Mouse (Mus musculus) left cerebral cortex, postnatal 10 days (tissue): ENCODE measurements around the gene Junb. TPM values are rescaled to one million over a fixed set of nuclear protein-coding genes. Genes with fewer than 3 reads are reported as not detected.

Source experiments
- DNase-seq, 2 experiments: peaks; one replicate each; pipeline ENCODE4 v3.0.0; 2021 to 2022; ENCODE audit warnings: low spot score in 2 of 2, mixed read lengths in 1 of 2; ENCODE audit errors: extremely low spot score in 1 of 2
- intact Hi-C: fragments of 180-260 bp; cut with DNase I; formaldehyde crosslinking; loops from one replicate; pipeline ENCODE4 v1.15.1; 2025
- total RNA-seq, 2 experiments: library from RNA; stranded (reverse); gene quantifications; 2 replicates each; pipeline ENCODE4 v1.2.3; 2021

Junb gene
- total RNA-seq, 2 experiments from 2014 or later = 29.9 to 33.0 TPM

DNA sequence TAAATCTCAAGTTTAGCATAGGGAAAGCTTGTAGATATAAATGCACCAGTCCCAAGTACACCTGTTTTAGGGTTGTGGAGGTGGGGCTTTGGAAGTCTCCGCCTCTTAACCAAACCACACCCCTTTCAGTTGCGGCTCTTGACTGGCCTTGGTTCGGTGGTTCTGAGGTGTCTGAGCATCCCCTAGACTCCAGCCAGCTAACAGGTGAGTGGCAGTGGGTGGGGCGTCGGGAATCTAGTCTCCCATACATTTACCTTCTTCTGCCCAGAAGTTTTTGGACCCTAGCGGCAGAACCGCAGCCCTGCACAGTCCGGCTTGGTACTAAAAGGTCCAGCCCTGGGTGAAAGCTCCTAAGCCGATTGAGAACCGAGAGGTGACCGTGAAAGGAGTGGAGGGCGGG lies 28.8 kb downstream of the Junb start:
- intact Hi-C loops = no loop called here

DNA sequence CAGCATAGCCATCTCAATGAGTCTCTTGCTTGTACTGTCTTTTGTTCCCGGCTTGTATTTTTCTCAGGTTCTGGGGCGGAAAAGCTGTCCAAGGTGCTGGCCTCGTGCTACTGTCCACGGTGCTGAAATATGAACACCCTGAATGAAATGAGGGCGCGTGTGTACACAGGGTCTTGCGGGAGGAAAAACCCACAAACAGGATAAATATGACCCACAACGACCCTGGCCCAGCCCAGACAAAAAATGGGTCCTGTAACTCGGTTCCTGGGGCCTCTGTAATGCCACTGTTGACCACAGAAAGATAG lies 31.3 kb downstream of the Junb start:
- DNase-seq = no peak
- intact Hi-C loops = no loop called here

More for the DNA sequence above, 28.8 kb downstream of the Junb start:
- no peak for DNase-seq

DNA sequence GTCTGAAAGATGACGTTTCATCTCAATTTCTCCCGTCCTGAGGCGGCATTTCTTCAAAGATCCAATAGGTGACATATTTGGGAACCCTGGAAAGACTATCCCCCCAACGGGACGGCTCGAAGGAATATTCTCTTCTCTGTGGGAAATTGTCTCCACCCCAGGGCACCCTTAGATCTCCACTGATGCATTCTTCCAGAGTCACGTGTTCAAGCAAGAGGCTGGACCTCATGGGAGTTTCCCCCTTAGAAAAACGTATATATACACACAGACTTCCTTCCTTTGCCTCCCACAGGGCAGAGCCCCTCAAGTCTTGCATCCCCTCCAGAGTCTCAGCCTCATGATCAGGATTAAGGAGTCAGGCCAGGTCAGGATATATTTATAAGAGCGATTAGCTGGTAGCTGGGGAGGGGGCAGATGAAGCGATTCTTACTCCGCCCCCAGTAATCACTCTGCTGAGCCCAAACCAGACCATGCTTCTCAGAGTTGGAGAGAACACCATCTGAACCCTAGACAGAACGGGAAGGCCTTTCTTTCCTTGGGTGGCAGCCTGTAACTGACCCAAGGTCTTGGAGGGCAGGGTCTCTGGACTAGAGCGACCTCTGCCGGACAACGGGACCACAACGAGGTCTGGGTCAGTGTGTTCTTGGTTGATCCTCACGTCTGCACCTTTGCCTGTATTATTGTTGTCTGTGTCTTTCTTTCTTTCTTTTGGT lies 31.8 kb downstream of the Junb start, which contains the start of gene Rtbdn:
Gene Rtbdn (plus strand): TSS at position 464 of the 713 bp plus-strand sequence.
- DNase-seq = peak in 1 of 2 experiments; percentile 44
- intact Hi-C loops = no loop called here

DNA sequence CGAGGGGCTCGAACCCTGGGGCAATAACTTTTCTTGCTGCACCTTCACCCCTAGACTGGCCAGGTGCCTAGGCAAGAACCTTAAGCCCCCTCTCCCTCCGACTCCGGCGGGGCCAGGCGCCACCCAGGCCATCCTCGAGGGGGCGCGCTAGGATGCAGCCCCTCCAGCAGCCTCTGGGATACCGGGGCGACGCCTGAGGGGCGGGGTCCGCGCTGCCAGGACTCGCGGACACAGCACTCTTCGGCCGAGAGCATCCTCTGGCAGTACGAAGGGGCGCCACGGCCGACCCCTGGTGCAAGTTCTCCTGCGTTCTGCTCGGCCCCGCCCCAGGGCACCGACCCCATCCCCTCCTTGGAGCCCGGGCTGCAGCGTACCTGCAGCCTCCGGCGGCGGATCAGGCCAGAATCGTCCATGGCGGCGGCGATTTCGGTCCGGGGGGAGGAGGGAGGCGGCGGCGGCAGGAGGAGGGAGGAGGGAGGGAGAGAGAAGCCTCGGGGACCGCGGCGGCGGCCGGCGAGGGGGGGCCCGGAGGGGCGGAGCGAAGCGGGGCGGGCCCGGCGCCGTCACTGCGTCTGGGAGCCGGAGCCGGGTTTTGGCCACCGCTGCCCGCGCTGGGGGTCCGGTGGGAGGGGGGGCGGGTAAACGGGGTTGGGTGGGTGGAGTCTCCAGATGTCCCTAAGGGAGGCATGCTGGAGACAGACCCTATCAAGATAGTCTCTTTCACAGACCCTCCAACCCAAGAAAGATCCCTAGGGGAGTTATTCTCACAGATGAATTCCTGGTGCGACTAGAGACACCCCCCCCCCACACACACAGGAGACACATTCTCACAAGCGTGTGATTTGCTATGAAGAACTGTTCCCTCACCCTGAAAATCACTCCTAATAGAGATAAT lies 32.6 kb downstream of the Junb start:
- intact Hi-C loops = no loop called here
- DNase-seq = peak in 1 of 2 experiments; percentile 76

DNA sequence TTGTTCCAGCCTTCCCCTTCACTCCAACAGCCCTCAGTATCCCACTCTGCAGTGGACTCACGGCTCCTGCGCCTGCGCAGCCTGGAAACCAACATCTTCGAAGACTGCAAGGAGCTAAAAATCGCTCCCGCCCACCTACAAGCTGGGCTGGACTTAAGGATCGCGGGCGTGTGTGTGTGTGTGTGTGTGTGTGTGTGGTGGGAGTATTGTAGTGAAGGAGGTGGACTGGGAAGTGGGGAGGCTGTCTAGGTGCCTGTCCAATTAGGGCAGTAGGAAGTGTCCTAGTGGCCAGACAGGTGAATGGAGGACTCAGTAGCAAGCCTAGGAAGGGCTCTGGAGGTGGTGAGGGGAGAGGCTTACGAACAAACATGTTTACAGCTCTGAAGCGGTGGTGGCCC lies 33.3 kb downstream of the Junb start:
- DNase-seq = peak; percentile 80 to 83
- intact Hi-C loops = no loop called here

DNA sequence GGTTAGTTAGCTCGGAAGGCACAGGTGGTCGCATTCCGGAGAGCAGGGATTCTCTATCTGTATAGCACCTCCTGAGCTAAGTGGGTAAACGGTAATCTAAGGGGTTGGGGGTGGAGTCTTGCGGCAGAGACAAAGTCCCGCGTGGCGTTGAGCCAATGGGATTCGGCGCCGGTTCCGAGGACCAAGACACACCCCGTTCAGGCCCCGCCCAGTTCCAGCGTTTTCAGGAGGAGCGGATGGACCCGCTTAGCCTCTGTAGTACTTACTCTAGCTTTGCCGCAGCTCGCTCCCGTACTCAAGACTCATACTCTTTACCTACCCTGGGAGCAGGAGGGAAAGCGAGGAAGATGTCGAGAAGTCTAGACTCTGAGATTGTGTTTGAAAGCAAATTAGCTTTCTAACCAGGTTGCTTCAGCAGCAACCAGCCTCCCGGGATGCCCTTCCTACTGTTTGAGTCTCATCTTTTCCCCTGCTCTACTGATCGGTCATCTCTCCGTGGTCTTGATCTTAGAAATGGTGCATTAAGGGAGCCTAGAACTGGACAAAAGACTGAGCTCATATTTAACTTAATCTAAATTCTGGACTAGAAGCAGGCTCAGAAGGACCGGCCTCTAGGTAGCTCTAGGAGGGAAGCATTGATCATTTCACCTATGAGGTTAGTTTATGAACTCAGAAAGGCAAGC lies 33.9 kb downstream of the Junb start:
- DNase-seq = peak; percentile 72 to 89
- intact Hi-C loops = no loop called here

DNA sequence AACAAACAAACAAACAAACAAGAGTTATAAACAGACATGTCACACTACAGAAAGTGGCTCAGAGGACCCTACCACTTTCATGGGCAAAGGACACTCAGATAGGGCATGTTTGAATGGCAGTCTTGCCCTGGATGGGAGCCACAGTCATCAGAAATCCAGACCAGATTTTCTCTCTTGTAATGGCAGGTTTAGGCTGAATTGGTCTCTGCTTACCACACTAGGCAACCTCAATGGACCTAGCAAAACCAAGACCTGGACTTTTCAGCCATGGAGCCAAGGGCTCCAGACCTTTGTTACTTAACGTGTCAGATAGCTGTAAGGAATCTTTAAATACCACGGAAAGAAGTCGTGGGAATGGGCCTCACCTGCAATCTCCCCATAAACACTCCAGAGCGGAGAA lies 34.8 kb downstream of the Junb start:
- intact Hi-C loops = no loop called here
- DNase-seq = no peak

DNA sequence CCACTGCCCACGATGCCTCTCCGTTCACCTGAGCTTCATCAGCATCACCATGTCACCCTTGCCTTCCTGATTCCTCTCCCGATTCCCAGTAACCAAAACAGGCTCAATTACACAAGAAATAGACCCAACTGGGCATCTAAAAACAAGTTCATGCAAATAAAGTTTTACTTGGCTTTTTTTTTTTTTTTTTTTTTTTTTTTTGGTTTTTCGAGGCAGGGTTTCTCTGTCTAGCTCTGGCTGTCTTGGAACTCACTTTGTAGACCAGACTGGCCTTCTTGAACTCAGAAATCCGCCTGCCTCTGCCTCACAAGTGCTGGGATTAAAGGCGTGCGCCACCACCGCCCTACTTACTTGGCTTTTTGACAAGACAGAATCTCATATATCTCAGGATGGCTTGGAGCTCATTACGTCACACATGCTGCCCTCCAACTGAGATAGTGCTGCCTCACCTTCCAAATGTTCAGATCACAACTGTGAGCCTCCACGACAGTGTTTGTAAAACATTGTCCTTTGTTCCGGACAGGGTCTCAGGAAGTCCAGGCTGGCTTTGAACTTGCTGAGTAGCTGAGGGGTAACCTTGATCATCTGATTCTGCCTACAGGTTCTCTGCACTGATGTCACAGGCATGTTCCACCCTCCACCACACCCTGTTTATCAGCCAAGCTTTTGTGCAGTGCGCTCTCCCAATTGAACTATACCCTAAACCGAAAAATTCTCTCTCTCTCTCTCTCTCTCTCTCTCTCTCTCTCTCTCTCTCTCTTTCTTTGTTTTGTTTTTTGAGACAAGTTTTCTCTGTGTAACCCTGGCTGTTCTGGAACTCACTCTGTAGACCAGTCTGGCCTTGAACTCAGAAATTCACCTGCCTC lies 40.7 kb downstream of the Junb start:
- intact Hi-C loops = no loop called here
- DNase-seq = no peak

DNA sequence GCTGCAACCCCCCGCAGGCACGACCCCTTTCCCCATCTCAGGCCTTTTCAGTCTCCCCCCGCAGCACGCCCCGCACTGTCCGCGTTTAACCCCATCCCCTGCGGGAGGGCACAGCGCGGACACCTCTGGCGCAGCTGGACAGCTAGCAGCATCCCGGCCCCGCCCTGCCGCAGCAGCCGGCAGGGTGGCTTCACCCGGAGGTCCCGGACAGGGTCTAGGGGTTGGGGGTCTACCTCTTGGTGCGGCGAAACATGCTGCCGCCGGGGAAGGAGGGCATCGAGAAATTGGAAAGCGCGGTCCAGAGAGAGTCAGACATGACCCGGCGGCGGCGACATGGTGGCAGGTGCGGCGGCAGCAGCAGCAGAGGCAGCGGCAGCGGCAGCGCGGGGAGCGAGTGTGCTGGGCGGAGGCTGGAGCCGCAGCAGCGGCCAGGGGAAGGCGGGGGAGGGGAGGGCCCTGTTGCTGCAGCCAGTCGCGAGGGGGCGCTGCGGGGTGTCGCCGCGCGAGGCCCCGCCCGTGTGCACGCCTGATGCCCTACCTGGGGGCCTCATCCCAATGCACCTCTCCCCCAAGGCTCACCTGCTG lies 41.5 kb downstream of the Junb start, which contains the start of gene Mast1:
Gene Mast1 (minus strand): TSS at position 398 of the 585 bp plus-strand sequence.
- DNase-seq = peak; percentile 56 to 87
- intact Hi-C loops = no loop called here

DNA sequence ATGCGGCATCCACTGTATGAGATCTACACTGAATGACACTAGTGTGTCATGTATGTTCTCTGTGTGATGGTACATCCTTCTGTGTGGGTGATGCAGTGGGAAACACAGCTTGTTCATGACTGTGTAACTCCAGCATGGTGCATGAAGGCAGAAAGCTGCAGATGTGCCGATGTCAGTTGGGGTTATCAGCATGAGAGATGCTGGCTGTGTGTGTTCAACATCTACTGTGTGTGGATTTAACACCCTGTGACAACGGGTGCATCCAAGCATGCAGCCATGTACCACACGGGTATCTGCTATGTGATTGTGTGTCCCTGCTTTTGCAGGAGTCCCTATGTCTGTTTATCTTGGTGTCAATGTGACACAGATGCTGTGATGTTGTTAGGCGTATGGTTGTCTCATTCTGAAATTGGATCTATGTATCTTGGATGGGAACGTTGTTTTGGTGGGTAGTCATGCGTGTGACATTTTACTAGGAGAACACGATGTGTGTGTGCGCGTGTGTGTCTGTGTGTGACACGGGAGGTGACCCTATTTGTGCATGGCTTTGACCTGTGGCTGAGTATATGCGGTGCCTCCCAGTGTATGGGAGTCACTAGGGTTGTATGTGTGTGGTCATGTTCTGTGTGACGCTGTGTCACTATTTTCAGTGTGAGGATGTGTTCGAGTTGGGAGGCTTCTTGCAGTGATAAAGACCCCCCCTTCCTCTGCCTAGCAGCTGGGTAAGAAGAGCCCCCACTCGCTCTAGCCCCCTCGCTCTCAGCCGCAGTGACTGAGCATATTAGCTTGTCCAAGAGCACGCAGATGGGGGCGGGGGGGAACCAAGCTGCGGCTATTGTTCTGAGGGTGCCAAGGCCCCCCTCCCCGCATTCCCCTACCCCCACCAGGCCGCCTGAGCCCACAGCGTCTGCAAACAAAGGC lies 42.2 kb downstream of the Junb start:
- DNase-seq = peak in 1 of 2 experiments; percentile 55
- intact Hi-C loops = no loop called here

DNA sequence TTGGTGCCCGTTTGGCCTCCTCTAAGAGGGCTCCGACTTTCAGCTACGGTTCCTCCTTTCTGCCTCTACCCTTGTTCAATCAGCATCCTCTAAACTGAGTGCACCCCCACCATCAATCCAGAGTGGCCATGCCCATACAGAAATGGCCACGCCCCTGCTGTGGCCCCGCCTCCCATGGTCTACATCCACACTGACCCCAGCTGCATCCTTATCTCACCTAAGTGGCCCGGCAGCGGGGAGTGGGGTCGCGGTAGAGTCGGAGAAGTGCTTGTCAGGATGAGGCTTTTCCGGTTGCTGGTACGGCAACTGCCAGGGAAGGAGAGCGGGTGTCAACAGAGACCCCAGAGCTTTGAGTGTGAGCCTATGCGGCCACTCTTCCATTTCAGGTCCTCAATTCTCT lies 43.0 kb downstream of the Junb start:
- peak in 1 of 2 experiments; percentile 43 for DNase-seq
- intact Hi-C loops = no loop called here

DNA sequence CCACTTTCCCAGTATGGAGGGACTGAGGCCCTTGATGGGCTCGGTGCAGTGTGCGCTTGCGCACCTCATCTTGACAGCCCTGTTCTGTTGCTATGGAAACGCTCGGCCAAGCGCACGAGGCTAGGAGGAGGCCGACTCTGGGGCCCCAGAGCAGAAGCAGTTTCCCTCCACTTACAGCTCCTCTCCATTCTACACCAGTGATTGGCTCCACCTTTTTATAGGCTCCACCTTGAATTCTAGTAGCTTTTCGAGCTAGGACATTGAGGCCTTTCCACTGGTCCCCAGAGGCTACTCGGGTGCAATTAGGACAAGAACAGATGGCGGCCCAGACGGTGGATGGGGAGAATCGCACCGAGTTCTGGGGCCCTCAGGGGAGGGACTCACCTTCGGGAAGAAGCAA lies 43.7 kb downstream of the Junb start:
- intact Hi-C loops = no loop called here
- DNase-seq = peak in 1 of 2 experiments; percentile 65

DNA sequence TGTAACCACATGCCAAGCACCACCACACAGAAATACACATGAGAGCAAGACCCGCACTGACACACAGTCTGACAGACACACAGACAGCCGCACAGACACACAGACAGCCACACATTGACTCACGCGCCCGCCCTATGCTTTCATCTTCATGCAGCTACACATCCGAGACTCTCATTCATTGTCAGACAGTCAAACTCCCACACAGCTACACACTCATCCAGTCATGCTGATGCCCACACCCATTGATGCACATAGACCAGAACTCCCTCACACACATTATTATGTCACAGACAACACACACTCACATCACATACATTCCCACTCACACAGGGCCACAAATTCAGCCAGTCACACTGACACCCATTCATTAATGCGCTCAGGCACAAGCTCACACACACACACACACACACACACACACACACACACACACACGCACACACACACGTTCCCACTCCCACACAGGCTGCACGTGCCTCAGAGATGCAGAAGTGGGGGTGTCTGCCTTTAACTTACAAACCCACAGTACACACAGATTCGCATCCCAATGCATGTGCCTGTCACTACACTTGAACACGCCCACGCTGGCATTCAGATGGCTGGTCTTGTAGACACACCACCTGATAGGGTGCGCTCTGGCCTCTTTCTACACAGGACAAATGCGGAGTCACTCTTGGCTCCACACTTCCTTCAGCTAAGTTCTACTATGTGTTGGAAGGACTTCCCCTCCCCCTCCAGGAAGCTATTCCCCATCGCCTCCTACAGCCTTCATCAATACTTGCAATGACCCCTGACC lies 44.6 kb downstream of the Junb start:
- intact Hi-C loops = no loop called here
- DNase-seq = peak in 1 of 2 experiments; percentile 40

DNA sequence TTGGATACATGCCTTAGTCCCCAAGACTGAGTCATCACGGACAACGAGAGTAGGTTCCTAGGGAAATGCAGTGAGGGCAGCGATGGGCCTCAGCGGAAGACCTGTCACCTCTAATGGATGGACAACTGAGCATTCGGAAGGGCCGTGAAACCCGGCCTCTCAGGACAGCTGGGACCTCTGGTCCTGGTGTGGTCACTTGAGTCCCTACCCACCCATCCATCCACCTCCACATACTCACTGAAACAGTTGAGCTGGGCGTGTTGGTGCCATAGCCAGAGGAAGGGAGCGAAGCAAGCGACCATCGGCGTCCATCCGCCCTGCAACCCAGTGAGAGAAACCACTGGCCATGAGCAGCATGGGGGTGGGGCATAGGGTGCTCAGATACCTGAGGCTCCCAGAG lies 47.9 kb downstream of the Junb start:
- intact Hi-C loops = no loop called here

DNA sequence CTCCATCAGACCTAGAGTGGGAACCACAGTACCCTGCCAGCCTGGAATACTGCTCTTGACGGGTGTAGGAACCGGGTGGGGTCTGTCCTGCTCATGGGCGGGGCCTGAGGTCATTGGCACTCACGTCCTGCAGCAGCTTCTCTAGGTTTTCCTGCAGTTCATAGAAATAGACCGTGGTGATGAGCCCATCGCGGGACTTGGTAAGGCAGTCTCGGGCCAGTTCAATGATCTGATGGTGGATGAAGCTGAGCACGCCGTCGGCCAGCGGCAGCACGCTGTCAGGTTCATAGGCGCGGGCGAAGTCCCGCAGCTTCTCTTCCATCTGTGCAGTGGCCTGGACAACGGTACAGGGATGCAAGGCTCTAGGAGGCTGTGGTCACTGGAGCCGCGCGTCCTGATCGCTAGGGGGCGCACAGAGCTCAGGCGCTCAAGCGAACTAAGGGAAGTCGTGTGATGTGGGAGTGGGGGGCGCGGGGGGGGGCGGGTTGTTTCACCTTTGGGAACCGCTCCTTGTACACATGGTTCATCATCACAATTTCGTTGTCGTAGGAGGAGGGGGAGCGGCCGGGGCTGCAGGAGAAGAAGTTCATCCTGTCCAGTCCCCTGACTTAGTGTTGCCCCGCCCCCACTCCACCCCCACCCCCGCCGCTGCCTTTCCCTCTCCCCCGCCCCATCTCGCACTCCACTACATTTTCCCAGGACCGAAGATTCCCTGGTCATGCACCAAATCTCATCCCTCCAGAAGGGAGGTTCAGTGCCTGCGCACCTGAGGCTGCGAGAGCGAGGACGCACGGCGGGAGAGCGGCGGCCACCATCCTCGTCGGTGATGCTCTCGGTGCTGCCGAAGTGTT lies 49.8 kb downstream of the Junb start:
- intact Hi-C loops = no loop called here
- peak in 1 of 2 experiments; percentile 80 for DNase-seq

More for the DNA sequence above, 47.9 kb downstream of the Junb start:
- DNase-seq = no peak

DNA sequence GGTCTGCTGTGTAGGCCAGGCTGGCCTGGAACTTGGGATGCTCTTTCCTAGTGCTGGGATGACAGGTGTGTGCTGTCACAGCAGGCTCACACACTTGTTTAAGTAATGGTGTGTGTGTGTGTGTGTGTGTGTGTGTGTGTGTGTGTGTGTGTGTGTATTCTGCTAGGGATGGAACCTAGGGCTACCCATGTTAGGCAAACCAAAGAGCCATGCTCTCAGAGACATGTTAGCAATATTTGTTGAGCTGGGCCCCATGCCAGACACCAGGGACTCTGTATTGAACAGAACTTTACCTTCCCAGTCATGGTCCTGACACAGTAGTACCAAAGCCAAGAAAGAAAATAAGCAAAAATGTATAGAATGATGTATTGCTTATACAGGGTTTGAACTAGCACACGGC lies 51.0 kb downstream of the Junb start:
- intact Hi-C loops = no loop called here
- no peak for DNase-seq
